Mouse (Mus musculus) large intestine, adult 2 months (tissue): ENCODE results near the gene B3gat2. TPM values are rescaled to one million over a fixed set of nuclear protein-coding genes. Genes with fewer than 3 reads are reported as not detected.

Experiments used
- DNase-seq: peaks from one replicate; pipeline ENCODE4 v3.0.0-alpha.2; 2012; ENCODE audit warnings: low read depth, low spot score
- WGBS: fragments of 180-500 bp; shearing (Covaris S2); methylation state at CpG from one replicate; pipeline ENCODE4 v1.1.7; 2018; 5-methylcytosine and 5-hydroxymethylcytosine counted together
- polyA plus RNA-seq: library from polyadenylated mRNA; depleted of rRNA; stranded (reverse); fragments of >200 nt; gene quantifications from 2 replicates; pipeline ENCODE4 v1.2.3, GENCODE M21; 2012

B3gat2 gene
- polyA plus RNA-seq, 1 experiment = not detected

DNA sequence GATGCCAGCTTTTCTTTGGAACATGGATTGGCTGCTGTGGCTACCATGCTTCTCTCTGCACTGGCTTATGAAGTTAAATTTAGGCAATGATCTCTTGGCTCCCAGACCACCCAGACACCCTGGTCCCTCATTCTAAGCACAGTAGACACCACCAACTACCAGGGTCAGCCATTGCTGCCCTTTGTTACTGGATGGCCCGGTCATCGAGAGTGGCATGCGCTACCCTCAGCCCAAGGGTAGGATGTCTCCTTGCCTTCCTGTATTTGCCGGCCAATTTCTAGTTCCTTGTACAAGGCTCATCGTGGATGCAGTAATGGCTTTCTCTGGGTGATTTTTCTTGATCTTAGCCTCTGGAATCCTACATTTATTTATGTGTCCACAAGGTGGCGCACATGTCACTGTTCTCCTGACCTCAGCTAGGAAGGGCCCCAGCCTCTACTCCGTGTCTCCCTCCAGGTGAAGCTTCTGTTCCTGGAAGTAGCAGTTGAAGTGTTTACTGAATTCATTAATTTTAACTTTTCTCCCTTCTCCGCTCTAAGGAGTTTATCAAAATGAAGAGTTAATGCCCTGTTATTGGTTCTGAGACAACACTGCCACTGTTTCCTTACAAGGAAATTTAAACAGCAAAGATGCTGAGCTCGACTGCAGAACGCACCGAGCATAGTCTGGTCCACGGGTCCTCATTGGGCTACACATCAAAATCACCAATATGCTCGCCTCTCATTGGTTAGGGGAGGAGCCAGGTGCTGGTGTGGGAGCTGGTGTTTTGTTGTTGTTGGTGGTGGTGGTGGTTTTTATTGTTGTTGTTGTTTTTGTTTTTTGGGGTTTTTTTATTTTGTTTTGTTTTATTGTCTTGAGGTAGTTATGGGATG lies 65.6 kb downstream of the B3gat2 start:
- peak; percentile 25 for DNase-seq
- whole genome bisulfite sequencing = 29% methylated on average over 13 of the region's 13 CpGs

DNA sequence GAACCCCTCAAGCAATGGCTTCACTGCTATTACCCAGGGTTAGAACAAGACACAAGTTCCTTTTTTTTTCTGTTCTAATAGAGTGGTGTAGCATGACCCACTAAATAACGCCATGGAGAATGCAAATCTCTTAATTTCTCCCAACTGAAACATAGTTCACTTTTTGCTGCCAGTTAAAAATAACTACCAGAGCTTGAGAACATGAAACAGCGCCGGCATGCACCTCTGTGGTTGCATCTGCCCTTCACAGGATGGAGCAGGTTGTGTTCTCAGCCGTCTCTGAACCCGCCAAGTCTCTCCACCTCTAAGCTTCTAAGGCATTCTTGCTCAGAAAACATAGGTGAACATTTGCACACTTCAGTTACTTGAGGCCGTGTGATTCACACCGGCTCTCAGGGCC lies 72.7 kb downstream of the B3gat2 start:
- 69% methylated on average over 7 of the region's 7 CpGs for WGBS
- no peak for DNase-seq

DNA sequence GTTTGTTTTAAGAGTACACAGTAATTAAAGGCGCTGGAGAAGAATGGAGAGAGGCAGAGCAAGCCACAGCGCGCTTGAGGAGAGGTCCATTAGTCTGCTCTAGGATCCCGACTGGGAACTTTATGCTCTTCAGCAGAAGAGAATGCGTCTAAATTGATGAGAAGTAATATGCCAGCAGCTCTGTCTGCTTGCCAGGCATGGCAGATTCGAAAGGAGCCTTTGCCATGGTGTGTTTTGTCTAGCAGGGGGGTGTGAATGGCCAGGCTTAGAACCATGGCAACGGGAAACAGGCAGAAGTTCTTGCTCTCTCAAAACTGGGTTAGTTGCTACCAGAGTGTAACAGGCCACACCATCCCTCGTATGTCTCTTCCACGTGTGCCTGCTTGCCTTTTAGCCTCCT lies 73.3 kb downstream of the B3gat2 start:
- 55% methylated on average over 9 of the region's 9 CpGs for WGBS
- DNase-seq = no peak

DNA sequence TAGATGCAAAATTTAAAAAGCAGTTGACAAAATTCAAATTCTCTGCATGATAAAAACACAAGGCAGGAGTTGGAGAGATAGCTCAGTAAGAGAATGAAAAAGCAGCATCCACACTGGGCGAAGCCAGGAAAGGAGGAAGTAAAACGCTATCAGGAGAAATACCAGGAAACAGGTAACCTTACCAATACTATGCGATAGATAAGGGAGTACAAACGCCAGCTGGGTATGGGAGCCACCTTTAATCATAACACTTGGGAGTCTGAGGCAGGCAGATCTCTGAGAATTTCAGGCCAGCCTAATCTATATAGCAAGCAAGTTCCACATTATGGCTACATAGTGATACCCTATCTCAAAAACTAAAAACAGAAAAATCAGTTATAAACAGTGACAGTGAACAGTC lies 75.1 kb downstream of the B3gat2 start:
- DNase-seq = no peak
- 49% methylated on average over 4 of the region's 4 CpGs for WGBS

DNA sequence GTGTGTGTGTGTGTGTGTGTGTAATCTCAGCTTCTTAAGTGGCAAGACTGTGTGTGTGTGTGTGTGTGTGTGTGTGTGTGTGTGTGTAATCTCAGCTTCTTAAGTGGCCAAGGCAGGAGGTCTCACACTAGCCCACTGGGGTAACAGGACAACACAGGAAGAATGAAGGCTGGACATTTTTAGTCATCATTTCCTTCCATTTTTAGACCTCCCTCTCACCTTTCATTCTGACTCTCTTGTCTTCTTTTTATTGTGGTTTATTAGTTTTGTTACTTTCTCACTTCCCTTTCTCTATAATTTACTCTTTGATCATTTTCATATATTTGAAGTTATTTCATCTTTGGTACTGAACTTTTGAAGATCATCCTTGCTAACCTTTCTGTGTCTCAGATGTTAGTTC lies 79.4 kb downstream of the B3gat2 start:
- DNase-seq = no peak

DNA sequence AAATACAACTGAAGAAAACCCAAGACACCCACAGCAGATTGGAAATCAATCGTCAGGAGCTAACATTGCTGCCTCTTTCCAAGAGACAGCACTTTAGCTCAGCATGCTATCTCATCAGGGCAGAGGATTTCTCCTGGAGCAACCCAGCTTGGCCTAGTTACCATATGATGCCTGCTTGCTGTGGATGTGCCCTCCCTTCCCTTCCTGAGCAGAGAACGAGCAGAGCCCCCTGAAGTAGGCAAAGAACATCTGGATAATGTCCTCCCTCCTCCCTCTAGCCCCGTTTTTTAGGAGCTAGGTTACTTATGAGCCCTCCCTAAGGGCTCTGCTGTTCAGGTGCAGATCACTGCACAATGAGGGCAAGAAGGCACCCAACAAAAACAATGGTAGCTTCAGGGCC lies 81.1 kb downstream of the B3gat2 start:
- 82% methylated on average over 3 of the region's 3 CpGs for WGBS
- no peak for DNase-seq

DNA sequence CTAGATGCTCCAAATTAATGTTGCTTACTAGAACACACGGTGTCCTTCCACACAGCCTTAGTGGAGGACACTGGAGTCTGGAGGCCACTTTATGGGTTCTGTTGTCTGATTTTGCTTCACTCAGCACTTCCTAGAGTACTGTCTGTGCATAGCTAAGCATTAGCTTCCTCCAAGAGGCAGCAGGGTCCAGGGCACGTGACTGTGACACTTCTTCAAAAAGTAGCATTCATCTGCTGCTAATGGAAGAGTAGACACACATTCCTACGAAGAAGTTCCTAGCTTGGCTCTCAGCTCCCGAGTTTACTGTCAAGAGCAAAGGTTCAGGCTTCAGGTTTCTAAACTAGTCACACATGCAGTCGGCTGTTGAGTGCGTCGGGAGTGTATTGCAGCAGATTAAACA lies 82.2 kb downstream of the B3gat2 start:
- no peak for DNase-seq
- 81% methylated on average over 7 of the region's 7 CpGs for WGBS

DNA sequence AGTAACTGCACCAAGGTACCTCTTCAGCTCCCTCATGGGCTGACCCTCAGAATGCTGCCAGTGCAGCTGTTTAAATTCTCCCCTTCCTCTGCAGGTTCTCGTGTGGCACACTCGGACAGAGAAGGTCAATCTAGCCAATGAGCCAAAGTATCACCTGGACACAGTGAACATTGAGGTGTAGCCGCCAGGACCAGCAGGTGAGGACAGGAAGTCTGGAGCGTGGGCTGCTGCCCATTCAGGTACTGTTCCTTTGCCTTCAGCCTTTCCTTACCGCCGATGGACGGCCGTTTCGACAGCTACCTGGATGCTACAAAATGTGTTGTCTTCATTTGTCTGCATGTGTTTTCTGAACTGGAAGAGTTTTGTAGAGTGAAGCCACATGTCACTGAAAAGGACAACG lies 83.5 kb downstream of the B3gat2 start:
- 88% methylated on average over 10 of the region's 10 CpGs for WGBS

DNA sequence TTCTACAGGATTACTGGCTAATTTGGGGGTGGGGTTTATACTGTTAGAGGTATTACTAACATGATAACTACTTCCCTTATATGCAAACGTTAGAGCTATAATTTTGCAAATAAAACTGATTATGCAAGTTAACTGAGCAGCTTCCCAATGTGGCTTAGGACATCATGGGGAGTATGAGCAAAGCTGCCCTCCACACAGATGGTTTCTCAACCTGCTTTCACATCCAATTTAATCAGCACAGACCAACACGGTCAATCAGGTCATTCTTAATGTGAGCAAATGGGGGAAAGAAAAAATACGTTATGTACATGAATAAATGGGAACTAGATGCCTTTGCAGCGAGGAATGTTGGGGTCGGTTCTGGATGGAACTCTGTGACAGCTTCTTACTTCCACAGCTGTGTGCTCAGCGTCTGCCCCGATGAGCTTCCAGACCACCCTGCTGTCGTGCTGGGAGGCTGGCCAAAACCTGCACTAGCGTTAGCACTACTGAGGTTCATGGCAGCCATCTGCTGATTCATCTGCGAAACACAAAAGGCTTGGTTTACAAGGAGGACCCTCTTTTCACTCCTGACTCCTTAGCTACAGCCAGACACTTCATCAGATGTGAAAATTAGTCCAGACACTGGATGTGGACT lies 84.6 kb downstream of the B3gat2 start:
- no peak for DNase-seq
- 72% methylated on average over 10 of the region's 10 CpGs for WGBS

More for the DNA sequence above, 83.5 kb downstream of the B3gat2 start:
- DNase-seq = no peak

DNA sequence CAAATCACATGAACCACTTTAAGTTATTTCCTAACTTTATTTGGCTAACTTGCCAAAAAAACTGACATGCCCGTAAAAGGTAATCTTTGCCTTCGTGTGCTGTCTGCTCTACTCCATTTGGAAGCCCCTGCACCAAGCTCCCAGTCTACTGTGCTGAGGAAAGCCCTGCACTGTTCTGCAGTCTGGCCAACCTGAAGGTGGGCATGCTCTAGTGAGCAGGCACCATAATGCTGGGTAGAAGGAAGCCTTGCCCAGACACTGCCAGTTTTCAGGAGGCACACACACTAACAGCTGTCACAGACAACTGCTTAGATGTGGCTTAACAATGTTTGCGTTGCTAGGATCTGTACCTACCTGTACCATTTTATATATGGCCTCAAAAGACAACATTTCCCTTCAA lies 94.1 kb downstream of the B3gat2 start:
- 78% methylated on average over 3 of the region's 3 CpGs for WGBS
- DNase-seq = no peak

DNA sequence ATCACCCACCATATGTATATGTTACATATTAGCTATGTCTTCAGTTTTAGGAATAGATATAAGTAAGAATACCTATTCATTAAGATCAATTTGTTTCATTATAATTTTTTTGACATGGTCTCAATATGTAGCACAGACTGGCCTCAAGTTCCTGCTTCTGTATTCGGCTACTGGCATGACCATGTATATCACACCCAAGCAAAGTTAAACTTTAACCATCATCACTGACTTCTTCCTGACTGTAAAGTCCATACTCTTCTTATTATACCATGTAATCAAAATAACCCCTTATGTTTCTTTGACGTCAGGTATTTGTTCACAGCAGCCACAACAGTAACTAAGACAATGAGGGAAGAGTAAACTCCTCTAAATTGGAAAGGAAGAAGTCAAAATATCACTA lies 99.4 kb downstream of the B3gat2 start:
- 36% methylated on average over 2 of the region's 2 CpGs for WGBS

DNA sequence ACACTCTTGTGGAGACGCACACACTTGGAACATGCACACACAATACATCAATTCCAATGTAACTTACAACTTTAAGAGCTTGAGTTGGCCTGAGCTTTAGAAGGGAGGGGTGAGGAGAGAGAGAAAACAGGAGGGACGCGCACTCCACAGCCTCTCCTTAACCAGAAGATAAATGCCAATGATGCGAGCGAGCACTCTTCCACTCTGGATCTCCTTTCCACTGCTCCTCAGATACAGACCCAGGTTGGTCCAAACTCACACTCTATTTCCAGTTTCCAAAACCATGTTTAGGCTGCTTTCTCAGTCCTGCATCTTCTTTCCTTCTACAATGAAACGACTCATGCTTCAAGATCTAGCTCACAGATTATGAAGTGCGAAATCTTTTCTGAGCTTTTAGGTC lies 104.0 kb downstream of the B3gat2 start:
- no peak for DNase-seq
- 91% methylated on average over 7 of the region's 7 CpGs for WGBS

More for the DNA sequence above, 99.4 kb downstream of the B3gat2 start:
- peak; percentile 55 for DNase-seq

DNA sequence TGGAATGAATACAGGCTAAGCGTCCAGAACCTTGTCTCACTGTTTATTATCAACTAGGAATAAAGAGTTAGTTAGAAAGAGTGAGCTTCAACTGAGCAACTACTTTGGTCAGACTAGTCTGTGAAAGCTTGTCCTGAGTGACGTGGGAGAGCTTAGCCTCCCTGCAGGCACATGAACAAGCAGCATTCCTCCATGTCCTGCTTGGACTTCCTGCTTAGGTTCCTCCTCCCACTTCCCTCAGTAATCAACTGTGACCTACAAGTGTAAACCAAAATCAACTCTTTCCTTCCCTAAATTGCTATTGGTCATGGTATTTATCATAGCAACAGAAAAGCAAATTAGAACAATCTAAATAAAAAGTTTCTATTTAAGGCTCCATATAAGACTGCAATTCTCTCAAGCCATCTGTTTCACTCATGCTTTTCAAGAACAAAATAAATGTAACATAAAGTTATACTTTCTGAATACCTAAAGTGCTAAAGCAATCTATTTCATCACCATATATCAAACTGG lies 105.9 kb downstream of the B3gat2 start:
- 60% methylated on average over 2 of the region's 2 CpGs for WGBS
- no peak for DNase-seq

DNA sequence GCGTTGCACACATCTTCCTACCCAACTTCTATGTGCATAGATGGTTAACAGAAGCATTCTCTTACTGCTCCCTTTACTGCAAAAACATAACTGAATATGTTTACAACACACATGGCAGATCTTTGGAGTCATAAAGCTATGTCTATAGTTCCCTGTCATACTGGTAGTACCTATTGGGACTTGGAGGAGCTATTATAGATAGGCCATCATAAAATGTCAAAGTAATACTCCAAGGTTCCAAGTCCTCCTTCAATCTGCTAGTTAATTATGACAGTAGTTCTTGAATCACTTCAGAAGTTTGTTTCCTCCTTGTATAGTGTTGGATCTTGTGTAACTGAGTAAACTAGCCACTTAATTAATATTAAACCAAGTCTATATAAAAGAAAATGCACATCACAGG lies 110.6 kb downstream of the B3gat2 start:
- 79% methylated on average over 1 of the region's 1 CpGs for WGBS
- peak; percentile 13 for DNase-seq

DNA sequence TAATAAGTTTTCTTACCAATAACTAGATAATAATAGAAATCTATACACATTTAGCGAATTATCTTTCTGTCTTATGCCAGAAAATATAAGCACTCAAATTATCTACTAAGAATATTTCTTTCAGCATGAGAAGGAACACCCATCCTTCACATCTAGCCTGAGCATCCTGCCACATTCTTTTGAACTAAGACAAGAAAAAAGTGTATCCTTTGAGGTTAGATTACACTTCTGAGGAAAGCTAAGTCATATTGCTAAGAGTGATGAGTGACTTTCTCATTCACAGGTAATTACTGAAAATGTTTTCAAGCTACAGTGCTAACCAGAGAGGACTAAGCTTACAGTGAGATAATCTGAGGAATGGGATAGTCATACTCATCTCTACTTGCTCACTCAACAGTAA lies 121.1 kb downstream of the B3gat2 start:
- no peak for DNase-seq
- WGBS = 98% methylated on average over 1 of the region's 1 CpGs

DNA sequence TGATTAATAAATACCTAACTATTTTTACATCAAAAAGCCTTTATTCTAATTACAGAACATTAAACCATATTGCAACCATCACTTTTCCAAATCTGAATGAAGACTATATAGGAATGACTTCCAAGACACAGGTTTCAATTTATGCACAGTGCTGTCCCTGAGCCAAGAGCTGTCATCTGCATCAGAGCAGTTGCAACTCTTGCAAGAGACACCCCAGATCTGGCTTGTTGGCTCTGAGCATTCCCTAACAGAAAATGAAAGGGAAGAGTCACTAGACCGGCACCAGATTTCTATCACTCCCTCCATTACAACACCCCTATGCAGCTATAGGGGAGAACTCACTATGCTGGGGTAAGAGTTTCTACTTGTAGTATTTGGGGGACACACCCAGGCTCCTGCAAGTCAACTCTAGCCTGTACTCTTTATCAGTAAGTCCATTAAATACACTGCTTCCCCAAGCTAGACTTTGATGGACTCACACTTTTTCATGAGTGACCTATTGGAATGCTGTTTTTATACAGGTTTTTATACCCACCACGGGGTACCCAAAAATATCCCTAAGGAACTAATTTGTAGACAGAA lies 122.6 kb downstream of the B3gat2 start:
- no peak for DNase-seq
- 83% methylated on average over 2 of the region's 2 CpGs for WGBS

DNA sequence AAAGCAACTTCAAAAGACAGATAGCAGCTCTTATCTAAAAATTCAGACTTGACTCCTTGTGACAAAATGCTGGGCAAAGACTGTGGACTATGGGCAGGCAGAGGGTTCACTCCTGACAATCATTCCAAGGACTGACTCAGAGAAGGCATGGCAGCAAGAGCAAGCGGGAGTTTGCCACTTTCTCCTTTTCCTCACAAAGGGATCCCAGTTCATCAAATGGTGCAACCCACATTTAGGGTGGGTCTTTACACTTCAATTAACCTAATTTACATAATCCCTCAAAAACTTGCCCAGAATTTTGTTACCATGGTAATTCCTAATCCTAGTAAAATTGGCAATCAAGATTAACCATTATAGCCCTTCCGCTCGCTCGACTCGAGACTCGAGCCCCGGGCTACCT lies 123.4 kb downstream of the B3gat2 start:
- DNase-seq = no peak
- WGBS = 95% methylated on average over 7 of the region's 7 CpGs

DNA sequence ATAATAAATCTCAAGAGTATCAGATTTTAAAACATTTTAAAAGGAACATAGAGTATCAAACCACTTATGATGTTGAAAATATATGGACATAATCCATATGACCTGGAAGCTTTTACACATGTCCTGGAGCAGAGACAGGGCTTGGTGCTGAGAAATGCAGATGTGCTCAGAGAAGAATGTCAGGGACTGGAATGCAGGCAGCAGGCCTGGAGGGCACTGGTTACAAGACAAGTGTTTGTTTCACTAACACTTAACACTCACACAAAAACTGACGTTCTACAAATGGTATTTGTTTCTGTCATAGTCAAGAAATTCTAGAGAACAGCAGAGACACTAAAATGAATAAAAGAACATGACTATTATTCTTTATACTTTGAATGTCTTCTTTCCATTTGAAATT lies 130.5 kb downstream of the B3gat2 start:
- no peak for DNase-seq
- 67% methylated on average over 1 of the region's 1 CpGs for WGBS
